Mouse (Mus musculus): ENCODE measurements around the gene Ppp1r1a. TPM values are rescaled to one million over a fixed set of nuclear protein-coding genes. Genes with fewer than 3 reads are reported as not detected.

Gene Ppp1r1a
- polyA plus RNA-seq, 1 experiment = 0.07 TPM

DNA sequence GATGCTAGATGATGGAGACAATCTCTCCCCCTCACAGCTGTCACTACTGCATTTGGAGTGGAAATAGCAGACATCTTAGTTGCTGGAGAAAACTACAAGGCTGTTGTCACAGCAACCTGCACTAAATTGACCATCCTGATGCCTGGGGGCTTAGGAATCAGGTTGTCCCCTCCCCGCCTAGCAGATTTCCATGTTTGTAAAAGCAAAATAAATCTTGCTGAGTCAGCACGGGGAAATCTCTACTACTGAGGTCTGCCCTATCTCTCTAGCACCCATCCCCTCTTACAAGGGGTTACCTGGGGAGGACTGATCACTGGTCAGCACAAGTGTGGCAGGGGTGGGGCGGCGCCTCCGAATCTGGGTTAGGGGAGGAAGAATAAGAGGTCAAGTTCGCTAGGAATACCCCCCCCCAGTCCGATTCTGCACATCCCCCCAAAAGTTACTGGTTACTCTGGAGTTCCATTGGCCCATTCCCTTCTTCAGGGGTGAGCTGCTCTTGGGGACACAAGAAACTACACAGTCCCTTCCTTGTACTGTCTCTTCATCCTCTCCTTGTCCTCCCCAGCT lies 3.7 kb downstream of the Ppp1r1a start:
- H3K36me3 ChIP-seq (ENCODE audit: control insufficient read depth, insufficient read depth, low read length) = no peaks in the 10 kb centered on the region

DNA sequence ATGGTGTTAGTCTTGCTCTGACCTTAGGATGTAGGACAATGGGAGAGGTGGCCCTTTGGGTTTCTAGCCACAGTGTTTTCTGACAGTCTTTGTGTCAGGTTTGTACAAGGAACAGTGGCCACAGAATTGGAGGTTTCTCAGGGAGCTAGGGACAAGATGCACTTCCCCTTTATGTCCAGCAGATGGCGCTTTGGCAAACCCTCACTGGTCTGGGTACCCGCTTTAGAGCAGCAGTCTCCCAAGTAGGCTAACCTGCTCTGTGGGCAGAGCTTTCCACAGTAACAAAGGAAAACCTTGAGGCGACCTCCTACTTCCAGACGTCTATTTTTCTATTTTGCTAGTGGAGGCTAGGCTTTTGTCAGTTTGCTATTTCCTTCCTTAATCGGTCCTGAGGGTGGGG lies 7.4 kb downstream of the Ppp1r1a start:
- TF ChIP-seq POLR2A (IDR thresholded peaks at IDR 0.05; ENCODE audit: control insufficient read depth, low read depth, low read length) (no peak), CTCF (IDR thresholded peaks at IDR 0.05; ENCODE audit: control insufficient read depth, insufficient read depth, insufficient replicate concordance, low read depth, low read length) (peak; percentile 95)
- Histone ChIP-seq H3K27ac (ENCODE audit: control insufficient read depth, insufficient read depth, low read depth, low read length) (no peak overlapping the region), H3K36me3 (ENCODE audit: control insufficient read depth, insufficient read depth, low read length) (no peaks in the 10 kb centered on the region), H3K4me1 (ENCODE audit: control insufficient read depth, insufficient read depth, low read length) (no peaks in the 10 kb centered on the region), H3K4me3 (ENCODE audit: control insufficient read depth, low read depth, low read length) (no peak overlapping the region), H3K27me3 (ENCODE audit: control insufficient read depth, insufficient read depth, low read length) (no peaks in the 10 kb centered on the region)

More for the DNA sequence above, 3.7 kb downstream of the Ppp1r1a start:
- Histone ChIP-seq H3K27me3 (ENCODE audit: control insufficient read depth, insufficient read depth, low read length) (no peaks in the 10 kb centered on the region), H3K27ac (ENCODE audit: control insufficient read depth, insufficient read depth, low read depth, low read length) (no peak overlapping the region), H3K4me3 (ENCODE audit: control insufficient read depth, low read depth, low read length) (no peak overlapping the region), H3K4me1 (ENCODE audit: control insufficient read depth, insufficient read depth, low read length) (peaks cover 6% of the 10 kb centered on the region; the same call in 1 of the 2 replicates)
- TF ChIP-seq POLR2A (IDR thresholded peaks at IDR 0.05; ENCODE audit: control insufficient read depth, low read depth, low read length) (no peak), CTCF (IDR thresholded peaks at IDR 0.05; ENCODE audit: control insufficient read depth, insufficient read depth, insufficient replicate concordance, low read depth, low read length) (no peak)

DNA sequence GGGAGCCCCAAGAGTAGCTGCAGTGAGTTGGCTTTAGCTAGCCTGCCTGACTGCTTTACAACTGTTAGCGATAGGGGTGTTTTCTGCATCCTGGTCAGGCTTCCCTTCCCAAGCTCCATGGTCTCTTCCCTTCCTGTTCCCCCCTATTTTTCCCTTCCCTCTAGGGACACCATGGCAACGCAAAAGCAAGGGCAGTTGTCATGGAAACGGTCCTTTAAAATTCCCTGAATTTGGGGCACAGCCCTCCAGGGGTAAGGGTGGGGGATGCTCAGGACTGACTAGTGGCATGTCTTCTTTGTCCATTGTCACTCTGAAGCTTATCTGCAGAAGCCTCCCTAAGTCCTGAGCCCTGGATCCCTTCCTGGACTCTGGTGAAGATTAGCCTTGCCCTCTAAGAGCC lies 14.6 kb downstream of the Ppp1r1a start:
- no peak for TF ChIP-seq CTCF (IDR thresholded peaks at IDR 0.05; ENCODE audit: control insufficient read depth, insufficient read depth, insufficient replicate concordance, low read depth, low read length)
- no peak for TF ChIP-seq POLR2A (IDR thresholded peaks at IDR 0.05; ENCODE audit: control insufficient read depth, low read depth, low read length)
- H3K4me3 ChIP-seq (ENCODE audit: control insufficient read depth, low read depth, low read length) = no peak overlapping the region
- H3K36me3 ChIP-seq (ENCODE audit: control insufficient read depth, insufficient read depth, low read length) = no peaks in the 10 kb centered on the region
- no peaks in the 10 kb centered on the region for H3K27me3 ChIP-seq (ENCODE audit: control insufficient read depth, insufficient read depth, low read length)
- H3K4me1 ChIP-seq (ENCODE audit: control insufficient read depth, insufficient read depth, low read length) = no peaks in the 10 kb centered on the region
- H3K27ac ChIP-seq (ENCODE audit: control insufficient read depth, insufficient read depth, low read depth, low read length) = no peak overlapping the region

DNA sequence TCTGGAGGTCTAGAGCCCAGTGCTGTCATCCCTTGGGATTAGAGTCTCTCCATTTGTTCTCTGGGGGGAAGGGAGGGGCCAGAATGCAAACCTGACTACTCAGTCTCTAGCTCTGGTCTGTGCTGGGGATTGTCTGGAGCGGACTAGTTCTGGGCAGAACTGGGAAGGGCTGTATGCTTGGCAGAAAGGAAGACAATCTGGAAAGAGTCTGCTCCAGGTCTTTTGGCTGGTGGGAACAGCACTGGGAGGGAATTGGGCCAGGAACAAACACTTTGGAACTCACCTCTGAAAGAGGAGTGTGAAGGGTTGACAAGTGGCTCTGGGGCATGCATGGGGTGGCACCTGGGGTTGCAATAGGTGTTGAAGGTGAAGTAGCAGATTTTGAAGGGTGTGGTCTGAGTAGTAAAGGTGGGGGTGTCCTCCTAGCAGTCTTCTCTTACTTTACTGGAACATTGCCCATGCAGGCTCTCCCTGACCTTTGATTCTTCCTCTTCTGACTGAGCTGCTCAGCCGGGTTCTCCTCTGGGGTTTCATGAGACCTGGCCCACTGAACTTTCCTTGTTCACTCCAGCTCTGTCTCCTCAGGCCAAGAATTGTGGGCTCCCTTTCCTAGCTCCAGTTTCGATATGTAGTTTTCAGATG lies 15.2 kb downstream of the Ppp1r1a start:
- no peak for TF ChIP-seq POLR2A (IDR thresholded peaks at IDR 0.05; ENCODE audit: control insufficient read depth, low read depth, low read length)
- no peak for TF ChIP-seq CTCF (IDR thresholded peaks at IDR 0.05; ENCODE audit: control insufficient read depth, insufficient read depth, insufficient replicate concordance, low read depth, low read length)
- no peaks in the 10 kb centered on the region for H3K4me1 ChIP-seq (ENCODE audit: control insufficient read depth, insufficient read depth, low read length)
- H3K27me3 ChIP-seq (ENCODE audit: control insufficient read depth, insufficient read depth, low read length) = no peaks in the 10 kb centered on the region
- H3K27ac ChIP-seq (ENCODE audit: control insufficient read depth, insufficient read depth, low read depth, low read length) = no peak overlapping the region
- no peaks in the 10 kb centered on the region for H3K36me3 ChIP-seq (ENCODE audit: control insufficient read depth, insufficient read depth, low read length)
- no peak overlapping the region for H3K4me3 ChIP-seq (ENCODE audit: control insufficient read depth, low read depth, low read length)

DNA sequence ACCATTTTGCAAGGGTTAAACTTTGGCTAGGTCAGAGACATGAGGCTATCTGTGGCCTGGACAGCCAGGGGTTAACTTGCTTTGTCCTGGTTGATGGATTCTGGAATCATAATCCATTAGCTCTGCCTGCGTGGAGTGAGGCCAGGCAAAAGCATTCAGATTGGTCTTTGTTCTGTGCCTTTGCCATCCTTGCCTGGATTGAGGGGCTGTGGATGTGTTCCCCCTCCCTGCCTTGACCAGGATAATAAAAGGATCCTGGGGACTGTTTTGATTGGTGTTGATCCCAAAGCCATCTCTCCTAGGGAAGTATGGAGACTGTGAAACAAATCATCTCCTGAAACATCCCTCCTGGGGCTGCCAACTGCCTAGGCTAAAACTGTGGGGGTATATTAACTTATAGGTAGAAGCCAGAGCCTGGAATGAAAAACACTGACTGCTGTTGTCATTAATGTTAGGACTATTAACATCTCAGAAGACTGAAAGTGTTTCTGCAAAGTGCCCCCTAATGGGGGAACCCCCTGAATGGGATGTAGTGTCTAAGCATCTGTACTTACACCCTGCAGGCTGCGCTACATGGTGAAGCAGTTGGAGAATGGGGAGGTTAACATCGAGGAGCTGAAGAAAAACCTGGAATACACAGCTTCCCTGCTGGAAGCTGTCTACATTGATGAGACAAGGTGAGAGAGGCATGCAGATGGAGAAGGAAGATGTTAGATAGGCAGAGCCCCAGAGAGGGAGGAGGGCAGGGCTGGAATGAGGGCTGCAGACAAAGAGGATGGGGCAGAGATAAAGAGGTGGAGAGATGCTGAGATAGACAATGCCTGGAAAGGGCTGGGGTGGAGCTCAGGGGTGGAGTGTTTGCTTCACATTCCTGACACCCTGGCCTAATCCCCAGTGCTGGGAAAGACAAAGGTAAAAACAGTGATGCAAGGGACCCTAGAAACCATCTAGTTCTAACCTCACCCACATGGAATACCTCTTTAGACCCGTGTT lies 18.1 kb downstream of the Ppp1r1a start:
- Histone ChIP-seq H3K27me3 (ENCODE audit: control insufficient read depth, insufficient read depth, low read length) (no peaks in the 10 kb centered on the region), H3K4me3 (ENCODE audit: control insufficient read depth, low read depth, low read length) (no peak overlapping the region), H3K27ac (ENCODE audit: control insufficient read depth, insufficient read depth, low read depth, low read length) (no peak overlapping the region), H3K4me1 (ENCODE audit: control insufficient read depth, insufficient read depth, low read length) (0 out of 2 replicates have a peak, but pooled peaks cover 2% of the 10 kb centered on the region), H3K36me3 (ENCODE audit: control insufficient read depth, insufficient read depth, low read length) (no peaks in the 10 kb centered on the region)
- TF ChIP-seq POLR2A (IDR thresholded peaks at IDR 0.05; ENCODE audit: control insufficient read depth, low read depth, low read length) (no peak), CTCF (IDR thresholded peaks at IDR 0.05; ENCODE audit: control insufficient read depth, insufficient read depth, insufficient replicate concordance, low read depth, low read length) (no peak)

DNA sequence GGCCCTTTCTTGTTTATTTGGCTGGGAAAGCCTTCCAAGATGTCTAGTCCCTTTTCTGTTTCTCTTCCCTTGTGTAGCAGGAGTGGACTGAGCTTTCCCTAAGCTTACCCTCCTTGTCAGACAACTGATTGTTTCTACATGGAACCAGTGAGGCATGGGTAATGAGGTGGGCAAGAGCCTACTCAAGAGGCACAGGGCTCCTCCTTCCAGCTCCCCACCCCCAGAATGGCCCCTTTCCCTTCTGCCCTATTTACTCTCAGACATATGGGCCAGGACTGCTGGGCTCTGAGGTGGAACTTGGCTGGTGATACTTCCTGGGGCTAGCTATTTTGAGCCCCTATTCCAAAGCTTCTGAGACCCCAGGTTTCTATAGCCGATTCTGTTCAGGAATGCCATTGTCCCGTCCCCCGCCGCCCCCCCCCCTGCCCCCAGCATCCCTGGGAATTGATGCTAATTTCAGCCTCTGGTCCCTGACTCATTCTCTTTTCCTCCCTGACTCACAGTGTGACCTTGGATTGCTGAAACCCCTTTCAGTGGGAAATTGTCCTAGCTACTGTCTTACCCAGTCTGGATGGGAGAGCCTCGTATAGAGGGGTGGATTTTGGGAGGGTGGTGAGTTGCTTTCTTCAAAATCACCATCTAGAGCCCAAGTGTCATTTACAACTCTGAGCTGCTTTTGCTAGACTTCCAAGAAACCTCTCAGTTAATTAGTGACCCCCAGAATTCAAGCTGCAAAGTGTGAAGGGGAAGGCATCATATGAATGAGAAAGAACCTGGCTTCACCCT lies 19.0 kb downstream of the Ppp1r1a start:
- TF ChIP-seq CTCF (IDR thresholded peaks at IDR 0.05; ENCODE audit: control insufficient read depth, insufficient read depth, insufficient replicate concordance, low read depth, low read length) = no peak
- no peak for TF ChIP-seq POLR2A (IDR thresholded peaks at IDR 0.05; ENCODE audit: control insufficient read depth, low read depth, low read length)
- Histone ChIP-seq H3K4me1 (ENCODE audit: control insufficient read depth, insufficient read depth, low read length) (peaks cover 2% of the 10 kb centered on the region; the same call in 1 of the 2 replicates), H3K36me3 (ENCODE audit: control insufficient read depth, insufficient read depth, low read length) (no peaks in the 10 kb centered on the region), H3K27ac (ENCODE audit: control insufficient read depth, insufficient read depth, low read depth, low read length) (no peak overlapping the region), H3K27me3 (ENCODE audit: control insufficient read depth, insufficient read depth, low read length) (no peaks in the 10 kb centered on the region), H3K4me3 (ENCODE audit: control insufficient read depth, low read depth, low read length) (no peak overlapping the region)

Measured in testis, adult 2 months (tissue).